Mouse (Mus musculus) testis, adult 2 months (tissue): ENCODE data around the gene Atrnl1. TPM values are rescaled to one million over a fixed set of nuclear protein-coding genes. Genes with fewer than 3 reads are reported as not detected.

Experiments used
- H3K27ac ChIP-seq: fragments of 200-500 bp; 2 replicates; pipeline ENCODE4 v1.5.1; 2012; ENCODE audit warnings: low read depth, low read length; ENCODE audit not compliant: control insufficient read depth, insufficient read depth
- H3K27me3 ChIP-seq: fragments of 200-500 bp; 2 replicates; pipeline ENCODE4 v1.6.1; 2012; ENCODE audit warnings: mild to moderate bottlenecking, low read length, moderate library complexity; ENCODE audit not compliant: control insufficient read depth, insufficient read depth
- H3K36me3 ChIP-seq: fragments of 200-500 bp; 2 replicates; pipeline ENCODE4 v1.6.1; 2012; ENCODE audit warnings: mild to moderate bottlenecking, low read length; ENCODE audit not compliant: control insufficient read depth, insufficient read depth
- H3K4me1 ChIP-seq: fragments of 200-500 bp; 2 replicates; pipeline ENCODE4 v1.6.1; 2012; ENCODE audit warnings: low read length; ENCODE audit not compliant: control insufficient read depth, insufficient read depth
- H3K4me3 ChIP-seq: fragments of 200-500 bp; 2 replicates; pipeline ENCODE4 v1.5.1; 2012; ENCODE audit warnings: low read depth, mild to moderate bottlenecking, low read length, moderate library complexity, mixed read lengths; ENCODE audit not compliant: control insufficient read depth
- CTCF ChIP-seq: fragments of 200-500 bp; IDR thresholded peaks from 2 replicates; pipeline ENCODE4 v1.5.1; 2012; ENCODE audit warnings: low read depth, mild to moderate bottlenecking, inconsistent platforms, low read length, moderate library complexity; ENCODE audit not compliant: control insufficient read depth, insufficient read depth, insufficient replicate concordance
- POLR2A ChIP-seq: fragments of 200-500 bp; IDR thresholded peaks from 2 replicates; pipeline ENCODE4 v1.6.1; 2012; ENCODE audit warnings: low read depth, mild to moderate bottlenecking, inconsistent platforms, low read length, moderate library complexity; ENCODE audit not compliant: control insufficient read depth
- polyA plus RNA-seq: library from polyadenylated mRNA; depleted of rRNA; stranded (reverse); fragments of >200 nt; gene quantifications from 2 replicates; pipeline ENCODE4 v1.2.3, GENCODE M21; 2012

Atrnl1 gene
- polyA plus RNA-seq, 1 experiment, result 3.8 TPM

DNA sequence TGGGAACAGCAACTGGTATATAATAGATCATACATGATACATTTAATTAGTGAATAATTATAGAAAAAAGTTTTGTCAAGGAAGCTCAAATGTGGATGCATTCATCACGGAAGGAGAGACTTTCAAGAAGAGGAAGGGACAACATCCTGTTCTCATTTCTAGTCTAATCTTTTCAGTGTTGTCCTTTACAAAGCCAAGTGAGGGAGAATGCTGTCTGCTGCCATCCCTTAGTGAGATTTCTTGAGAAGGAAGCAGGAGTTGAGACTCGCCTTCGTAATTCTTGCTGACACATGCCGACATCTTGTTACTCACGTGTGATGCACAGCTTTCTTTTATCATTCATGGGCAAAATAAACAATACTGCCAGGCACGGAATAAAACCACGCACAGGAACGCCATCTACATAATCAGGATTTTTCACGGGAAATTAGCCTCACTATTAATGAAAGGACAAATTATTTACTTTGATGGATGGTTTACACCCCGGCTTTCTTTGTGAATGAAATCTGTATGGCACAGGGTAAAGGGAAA is 316.2 kb downstream of the Atrnl1 start:
- Histone ChIP-seq H3K27ac (no peak overlapping the region), H3K36me3 (no peaks in the 10 kb centered on the region), H3K4me3 (no peak overlapping the region), H3K27me3 (no peaks in the 10 kb centered on the region), H3K4me1 (no peaks in the 10 kb centered on the region)
- no peak for TF ChIP-seq POLR2A

GRCm38 (mm10) chr19:57927566-57928523 is 317.0 kb downstream of the Atrnl1 start:
- Histone ChIP-seq H3K27me3 (no peaks in the 10 kb centered on the region), H3K27ac (no peak overlapping the region), H3K36me3 (no peaks in the 10 kb centered on the region), H3K4me1 (no peaks in the 10 kb centered on the region), H3K4me3 (no peak overlapping the region)
- TF ChIP-seq POLR2A, result no peak
- no peak for TF ChIP-seq CTCF

DNA sequence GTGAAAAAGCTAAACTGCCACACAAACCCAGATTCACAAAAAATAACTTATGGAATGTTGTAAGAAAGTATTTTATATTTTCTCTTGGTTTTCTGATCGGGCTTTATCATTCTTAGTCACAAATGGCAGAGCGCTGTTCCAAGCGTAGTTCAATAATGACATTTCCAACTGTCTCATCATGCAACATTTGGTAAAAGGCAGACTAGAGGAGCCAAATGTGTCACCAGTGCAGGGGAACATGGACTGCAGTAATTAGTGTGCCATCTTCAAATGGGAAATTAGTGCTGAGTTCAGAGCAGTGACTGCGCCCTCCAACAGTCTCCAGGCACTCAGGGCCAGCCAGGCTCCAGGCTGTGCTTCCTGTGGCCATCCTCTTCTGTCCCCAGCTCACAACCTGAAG is 320.8 kb downstream of the Atrnl1 start:
- no peaks in the 10 kb centered on the region for H3K27me3 ChIP-seq
- no peak overlapping the region for H3K27ac ChIP-seq
- no peaks in the 10 kb centered on the region for H3K36me3 ChIP-seq
- H3K4me3 ChIP-seq, result no peak overlapping the region
- TF ChIP-seq CTCF (no peak), POLR2A (no peak)
- H3K4me1 ChIP-seq, result no peaks in the 10 kb centered on the region

GRCm38 (mm10) chr19:57936865-57937264 is 326.0 kb downstream of the Atrnl1 start:
- no peak overlapping the region for H3K4me3 ChIP-seq
- H3K27ac ChIP-seq, result no peak overlapping the region
- no peaks in the 10 kb centered on the region for H3K4me1 ChIP-seq
- TF ChIP-seq POLR2A (no peak), CTCF (no peak)
- no peaks in the 10 kb centered on the region for H3K27me3 ChIP-seq
- H3K36me3 ChIP-seq, result no peaks in the 10 kb centered on the region

DNA sequence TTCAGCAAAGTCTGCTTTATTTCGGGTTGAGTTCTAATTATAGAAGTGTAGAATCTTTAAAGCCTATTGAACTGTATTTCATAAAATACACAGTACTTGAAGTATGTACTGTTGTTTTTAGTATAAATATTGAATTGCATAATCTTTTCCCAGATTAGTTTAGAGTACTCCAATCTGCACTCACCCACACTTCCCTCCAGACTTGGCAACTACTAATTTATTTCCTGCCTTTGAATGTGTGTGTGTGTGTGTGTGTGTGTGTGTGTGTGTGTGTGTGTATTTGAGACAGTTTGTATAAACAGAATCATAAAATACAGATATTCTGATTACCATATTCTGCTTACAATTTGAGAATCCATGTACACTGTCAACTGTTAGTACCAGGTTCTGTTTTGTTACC is 328.3 kb downstream of the Atrnl1 start:
- peaks cover 4% of the 10 kb centered on the region; the same call in 1 of the 2 replicates for H3K4me1 ChIP-seq
- no peaks in the 10 kb centered on the region for H3K27me3 ChIP-seq
- H3K27ac ChIP-seq, result no peak overlapping the region
- H3K36me3 ChIP-seq, result no peaks in the 10 kb centered on the region
- TF ChIP-seq CTCF, result no peak
- no peak for TF ChIP-seq POLR2A
- no peak overlapping the region for H3K4me3 ChIP-seq

DNA sequence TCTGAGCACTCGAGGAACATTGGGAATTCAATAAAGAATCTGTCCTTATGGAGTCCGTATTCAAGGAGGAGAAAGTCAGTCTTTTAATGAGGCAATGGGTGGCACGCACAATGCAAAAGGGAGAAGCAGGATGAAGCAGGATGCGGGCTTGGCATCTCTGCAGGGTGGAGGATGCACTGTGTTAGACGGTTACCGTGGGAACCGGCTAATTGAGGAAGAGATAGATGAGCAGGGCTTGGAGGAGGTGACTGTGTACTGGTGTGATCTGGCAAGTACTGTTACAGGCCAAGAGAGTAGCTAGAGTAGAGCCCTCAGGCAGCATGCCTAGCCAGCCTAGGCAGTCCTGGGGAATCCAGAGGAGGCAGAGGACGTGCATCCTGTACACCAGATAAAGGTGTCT is 330.7 kb downstream of the Atrnl1 start:
- Histone ChIP-seq H3K27ac (no peak overlapping the region), H3K27me3 (no peaks in the 10 kb centered on the region), H3K4me3 (no peak overlapping the region), H3K4me1 (peaks cover 4% of the 10 kb centered on the region; the same call in 1 of the 2 replicates), H3K36me3 (no peaks in the 10 kb centered on the region)
- TF ChIP-seq POLR2A, result no peak
- no peak for TF ChIP-seq CTCF

GRCm38 (mm10) chr19:57942281-57942680 is 331.4 kb downstream of the Atrnl1 start:
- Histone ChIP-seq H3K36me3 (no peaks in the 10 kb centered on the region), H3K27ac (no peak overlapping the region), H3K4me3 (no peak overlapping the region), H3K27me3 (no peaks in the 10 kb centered on the region), H3K4me1 (peaks cover 4% of the 10 kb centered on the region; the same call in 1 of the 2 replicates)
- TF ChIP-seq CTCF (no peak), POLR2A (no peak)
